Mouse (Mus musculus) lung, adult 18-20 months (tissue): Measurements from ENCODE around the gene Rfxank.

Experiments used
- DNase-seq, 2 experiments: peaks; one replicate each; pipeline ENCODE4 v3.0.0; 2022; ENCODE audit warnings: mixed read lengths in 2 of 2

Rfxank gene

DNA sequence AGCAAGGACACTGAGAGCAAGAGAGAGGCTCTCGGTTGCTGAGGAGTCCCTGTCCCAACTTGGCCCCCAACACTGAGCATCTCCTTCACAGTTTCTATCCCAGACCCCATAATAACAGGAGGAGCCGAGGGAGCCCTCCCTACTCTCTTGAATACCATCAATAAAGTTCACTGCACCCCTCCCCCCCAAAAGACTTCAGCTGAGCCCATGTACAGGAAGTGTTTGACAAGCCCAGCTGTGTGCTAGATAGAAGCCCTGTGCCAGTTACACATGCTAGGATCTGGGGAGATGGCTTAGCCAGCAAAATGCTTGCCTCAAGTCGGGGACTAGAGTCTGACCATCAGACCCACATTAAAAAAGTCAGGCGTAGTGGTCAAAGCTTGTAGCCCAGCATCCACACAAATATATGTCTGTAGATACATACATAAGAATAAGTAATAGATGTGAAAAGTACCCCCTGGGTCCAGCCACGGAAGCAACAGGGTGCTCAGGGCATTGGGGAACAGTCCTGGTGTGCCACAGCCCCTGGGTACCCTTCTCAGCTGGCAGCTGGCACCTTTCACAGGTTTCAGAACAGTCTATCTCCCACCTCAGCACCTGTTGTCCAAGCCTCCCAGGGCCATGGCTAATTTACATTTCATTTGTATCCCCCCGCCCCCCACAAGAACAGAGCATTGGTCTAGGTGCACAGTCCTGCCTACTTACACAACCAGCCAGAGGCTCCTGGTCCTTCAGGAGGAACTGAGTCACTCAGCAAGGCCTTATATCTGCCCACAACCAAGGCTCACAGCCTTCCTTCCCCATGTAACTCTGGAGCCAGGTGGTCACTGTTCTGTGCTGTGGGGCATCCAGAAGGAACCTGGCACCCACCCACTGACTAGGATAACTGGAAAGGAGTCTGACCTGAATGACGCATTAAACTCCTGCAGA lies 9.0 kb upstream of the Rfxank start:
- no peak for DNase-seq

DNA sequence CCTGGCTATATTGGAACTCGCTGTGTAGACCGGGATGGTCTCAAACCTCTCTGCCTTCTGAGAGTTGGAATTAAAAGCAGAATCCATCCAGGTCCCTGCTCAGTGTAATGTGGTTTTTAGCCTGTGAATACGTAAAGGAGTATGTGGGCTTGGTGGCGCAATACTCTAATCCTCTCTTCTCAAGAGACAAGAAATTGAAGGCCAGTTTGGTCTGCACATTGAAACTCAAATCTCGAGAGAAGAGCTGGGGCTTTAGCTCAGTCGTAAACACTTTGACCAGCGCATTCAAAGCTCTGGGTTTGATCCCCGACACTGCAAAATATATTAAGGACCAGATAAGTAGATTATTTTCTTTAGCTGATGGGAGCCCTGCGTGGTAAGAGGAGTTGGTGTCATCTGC lies 1.0 kb upstream of the Rfxank start:
- DNase-seq, result no peak

DNA sequence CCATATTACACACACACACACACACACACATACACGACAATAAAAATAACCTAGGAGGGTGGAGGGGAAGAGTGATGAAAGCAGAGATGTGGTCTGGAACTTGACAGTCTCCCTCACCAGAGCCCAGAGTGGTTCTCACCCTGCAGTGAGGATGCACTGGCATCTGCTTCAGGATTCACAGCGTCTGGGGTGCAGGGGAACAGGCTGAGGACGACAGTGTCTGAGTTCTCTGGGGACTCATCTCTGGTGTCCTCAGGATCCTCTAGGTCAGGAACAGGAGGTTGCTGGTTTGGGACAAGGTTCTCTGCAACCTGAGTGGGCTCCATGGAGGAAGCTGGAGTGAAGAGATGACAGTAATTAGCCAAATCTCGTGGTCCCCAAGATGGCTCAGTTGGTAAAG lies 1.1 kb downstream of the Rfxank start:
- no peak for DNase-seq

DNA sequence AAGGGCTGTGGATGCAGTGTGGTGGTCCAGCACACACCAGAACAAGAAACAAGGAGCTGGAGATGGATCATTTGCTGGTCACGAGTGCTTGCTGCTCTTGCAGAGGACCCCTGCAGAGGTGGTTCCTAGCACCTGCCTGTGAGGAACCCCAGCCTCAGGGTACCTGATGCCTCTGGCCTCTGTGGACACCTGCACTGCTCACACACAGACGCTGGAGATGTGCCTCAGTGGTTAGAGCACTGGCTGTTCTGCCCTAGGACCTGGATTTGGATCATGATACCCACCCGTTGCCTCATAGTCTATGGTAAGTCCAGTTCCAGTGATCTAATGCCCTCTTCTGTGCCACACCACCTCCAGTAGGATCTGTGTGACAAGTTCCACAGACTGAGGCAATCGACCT lies 2.4 kb downstream of the Rfxank start:
- no peak for DNase-seq

DNA sequence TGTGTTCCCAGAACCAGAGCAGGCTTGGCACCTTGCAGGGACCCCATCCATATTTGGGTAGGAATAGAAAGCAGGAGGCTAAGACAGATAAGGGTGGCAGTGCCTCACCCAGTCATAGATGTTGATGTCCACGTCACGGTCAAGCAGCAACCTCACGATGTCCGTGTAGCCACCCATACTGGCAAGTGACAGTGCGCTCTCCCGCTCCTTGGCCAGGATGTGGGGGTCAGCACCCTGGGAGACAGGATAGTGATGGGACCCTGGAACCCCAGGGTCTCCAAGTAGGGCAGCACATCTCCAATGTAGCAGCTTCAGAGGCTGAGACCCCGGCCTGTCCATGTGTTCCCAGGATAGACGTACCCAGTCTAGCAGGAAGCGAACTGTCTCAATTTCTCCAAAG lies 4.0 kb downstream of the Rfxank start:
- no peak for DNase-seq

DNA sequence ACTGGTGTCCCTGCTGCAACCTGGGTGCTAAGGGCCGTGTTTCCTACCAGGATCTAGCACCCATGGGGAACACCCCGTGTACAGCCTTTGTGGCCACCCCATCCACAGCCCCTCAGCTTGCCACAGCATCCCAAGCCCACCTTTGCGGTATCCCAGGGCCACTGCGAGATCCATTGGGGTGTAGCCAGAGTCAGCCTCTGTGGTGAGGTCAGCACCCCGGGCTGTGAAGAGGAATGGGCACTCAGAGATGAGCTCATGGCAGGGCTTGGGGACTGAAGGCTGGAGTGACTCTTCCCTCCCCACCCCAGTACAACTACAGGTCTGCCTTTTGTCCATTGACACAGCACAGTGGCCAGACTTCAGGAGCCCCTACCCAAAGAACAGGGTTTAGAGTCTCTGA lies 4.9 kb downstream of the Rfxank start:
- DNase-seq, result no peak

DNA sequence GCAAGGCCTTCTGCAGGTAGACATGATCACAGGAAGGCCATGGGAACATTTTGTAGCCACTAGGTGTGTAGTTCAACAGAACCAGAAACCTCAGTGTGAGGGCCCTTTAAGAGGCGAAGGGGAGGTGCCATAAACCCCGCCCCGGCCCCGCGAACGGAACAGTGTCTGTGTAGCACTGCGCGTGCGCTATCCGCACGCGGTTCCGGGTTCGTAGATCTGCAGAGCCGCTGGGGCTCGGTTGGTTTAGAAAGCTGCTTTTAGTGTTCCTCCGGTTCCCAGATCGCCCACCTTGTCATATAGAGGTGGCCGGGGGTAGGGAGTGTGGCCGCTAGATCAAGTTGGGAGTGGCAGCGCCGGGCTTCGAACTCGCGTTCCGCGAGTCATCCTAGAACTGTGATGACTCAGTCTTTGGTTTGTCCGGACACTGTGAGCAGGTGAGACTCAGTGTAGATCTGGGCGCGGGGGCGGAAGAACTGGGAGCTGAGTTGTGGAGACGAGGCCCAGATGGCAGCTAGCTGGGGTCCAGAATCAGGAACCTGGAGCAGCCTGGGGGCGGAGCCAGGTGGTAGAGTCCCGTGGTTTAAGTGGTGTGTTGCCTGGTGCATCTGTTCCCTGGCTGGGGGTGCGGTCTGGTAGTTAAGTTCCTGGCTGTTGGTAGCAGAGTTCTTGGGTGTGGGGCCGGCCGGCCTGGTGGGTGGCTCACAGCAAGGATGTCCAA lies 7.6 kb downstream of the Rfxank start, which contains the start of gene Nr2c2ap:
Gene Nr2c2ap (plus strand): TSS at position 168 of the 718 bp plus-strand sequence.
- DNase-seq, result peak; percentile 83 to 88

DNA sequence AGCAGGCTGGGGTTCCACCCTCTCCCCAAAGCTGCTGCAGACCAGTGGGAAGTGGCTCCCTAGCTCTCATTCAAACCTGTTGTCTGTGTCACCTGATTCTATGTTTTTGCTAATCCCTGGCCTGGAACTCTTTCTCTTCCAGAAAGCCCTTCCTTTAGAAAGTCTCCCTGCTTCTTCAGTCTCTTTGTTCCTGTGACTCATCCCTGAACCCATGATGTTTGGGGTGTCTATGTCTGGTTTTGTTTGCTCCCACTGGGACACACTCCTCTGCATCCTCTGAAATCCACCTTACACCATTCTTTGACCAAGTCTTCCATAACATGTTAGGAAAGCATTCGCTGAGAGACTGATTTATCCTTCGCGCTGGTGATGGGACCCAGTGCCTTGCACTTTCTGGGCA lies 8.9 kb downstream of the Rfxank start:
- no peak for DNase-seq

DNA sequence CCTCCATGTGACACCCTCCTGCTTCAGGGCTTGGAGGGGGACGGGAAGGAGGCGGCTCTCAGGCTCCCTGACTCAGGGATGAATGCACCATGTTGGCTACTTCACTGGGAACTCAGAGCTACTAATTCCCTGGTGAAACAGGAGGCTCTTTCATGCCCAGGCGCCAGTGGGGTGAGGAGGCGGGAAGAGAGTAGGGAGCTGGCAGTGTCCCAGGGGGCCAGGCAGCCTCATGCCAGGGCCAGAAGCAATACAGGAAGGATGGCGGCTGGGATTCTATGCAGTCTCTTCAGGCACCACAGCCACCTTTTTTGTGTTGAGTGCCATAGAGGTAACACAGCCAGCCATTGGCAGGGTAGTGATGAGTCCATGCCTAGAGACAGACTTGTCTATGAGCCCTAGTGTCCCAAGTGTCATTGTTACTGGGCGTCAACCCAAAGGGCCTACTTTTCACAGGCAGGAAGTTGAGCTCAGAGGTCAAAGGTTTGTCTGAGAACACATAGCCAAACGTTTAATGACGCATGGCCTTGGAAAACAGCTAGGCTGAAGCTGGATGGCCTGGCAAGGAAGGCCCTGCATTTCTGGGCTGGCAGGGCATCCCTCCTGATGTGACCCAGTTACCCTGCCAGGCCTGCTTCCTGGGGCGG lies 9.5 kb downstream of the Rfxank start:
- DNase-seq, result peak; percentile 15 to 28

DNA sequence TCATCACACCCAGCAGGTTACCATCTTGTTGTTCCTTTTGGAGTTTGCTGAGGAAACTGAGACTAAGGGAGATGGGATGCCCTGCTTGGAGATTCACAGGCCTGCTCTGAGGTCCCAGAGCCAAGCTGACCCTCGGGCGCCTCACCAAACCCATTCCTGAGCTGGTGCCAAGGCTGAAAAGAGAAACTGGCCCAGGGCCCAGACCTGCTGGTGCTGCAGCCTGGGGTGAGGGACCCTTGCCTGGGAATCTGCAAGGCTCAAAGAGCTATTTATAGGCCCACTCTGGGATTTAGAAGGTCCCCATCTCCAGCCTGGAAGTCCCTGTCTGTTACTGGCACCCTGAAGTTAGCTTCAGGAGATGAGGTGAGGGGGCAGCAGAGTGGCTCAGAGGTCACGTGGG lies 10.5 kb downstream of the Rfxank start:
- DNase-seq, result no peak

DNA sequence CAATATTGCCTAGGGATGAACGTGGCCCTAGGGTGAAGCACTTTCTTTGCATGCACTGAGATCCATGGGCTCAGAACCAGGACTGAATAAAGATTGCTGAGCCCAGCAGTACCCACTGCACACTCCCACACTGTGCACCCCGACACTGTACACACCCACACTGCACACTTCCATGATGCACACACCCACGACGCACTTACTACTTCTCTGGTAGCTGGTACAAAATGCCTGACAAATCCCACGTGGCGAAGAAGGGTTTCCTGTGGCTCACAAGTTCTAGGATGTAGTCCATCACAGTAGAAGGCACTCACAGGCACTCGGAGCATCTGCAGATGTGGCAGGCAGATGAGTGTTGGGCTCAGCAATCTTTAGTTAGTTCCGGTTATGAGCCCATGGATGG lies 14.0 kb downstream of the Rfxank start:
- DNase-seq, result no peak

DNA sequence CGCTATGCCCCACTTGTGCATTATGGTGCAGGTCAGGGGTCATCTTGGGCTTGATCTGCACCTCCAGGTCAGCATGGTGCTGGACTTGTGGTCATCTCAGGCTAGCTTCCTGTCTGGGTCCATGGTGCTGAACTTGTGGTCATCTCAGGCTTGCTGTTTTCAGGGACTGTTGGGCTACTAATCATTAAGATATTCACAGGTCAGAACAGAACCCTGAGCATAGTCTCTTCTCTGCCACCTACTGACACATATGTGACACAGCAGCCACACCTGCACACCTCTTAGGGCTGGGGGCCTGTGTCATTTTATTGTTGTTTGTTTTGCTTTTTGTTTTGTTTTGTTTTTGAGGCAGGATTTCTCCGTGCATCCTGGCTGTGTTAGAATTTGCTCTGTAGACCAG lies 16.1 kb downstream of the Rfxank start:
- DNase-seq, result no peak

DNA sequence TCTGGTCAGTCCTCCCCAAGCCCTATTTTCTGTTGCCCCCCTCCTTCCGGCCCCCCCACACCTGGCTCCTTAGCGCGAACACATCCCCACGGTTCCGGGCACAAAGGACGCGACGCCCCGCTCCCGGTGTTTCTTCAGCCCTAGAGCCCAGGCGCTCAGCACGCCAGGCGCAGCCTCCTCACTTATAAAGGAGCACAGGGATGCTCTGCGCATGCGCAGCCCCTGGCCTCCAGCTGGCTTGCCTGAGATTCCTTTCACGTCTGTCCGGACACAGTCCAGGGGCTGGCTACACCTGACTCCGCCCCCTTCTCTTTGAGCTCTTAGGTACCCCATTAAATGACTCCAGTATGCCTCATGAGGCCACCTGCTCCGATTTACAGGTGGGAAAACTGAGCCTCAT lies 18.3 kb downstream of the Rfxank start, which contains the start of gene Ncan:
Gene Ncan (minus strand): TSS at position 207 of the 400 bp plus-strand sequence.
- DNase-seq, result peak; percentile 31 to 39

DNA sequence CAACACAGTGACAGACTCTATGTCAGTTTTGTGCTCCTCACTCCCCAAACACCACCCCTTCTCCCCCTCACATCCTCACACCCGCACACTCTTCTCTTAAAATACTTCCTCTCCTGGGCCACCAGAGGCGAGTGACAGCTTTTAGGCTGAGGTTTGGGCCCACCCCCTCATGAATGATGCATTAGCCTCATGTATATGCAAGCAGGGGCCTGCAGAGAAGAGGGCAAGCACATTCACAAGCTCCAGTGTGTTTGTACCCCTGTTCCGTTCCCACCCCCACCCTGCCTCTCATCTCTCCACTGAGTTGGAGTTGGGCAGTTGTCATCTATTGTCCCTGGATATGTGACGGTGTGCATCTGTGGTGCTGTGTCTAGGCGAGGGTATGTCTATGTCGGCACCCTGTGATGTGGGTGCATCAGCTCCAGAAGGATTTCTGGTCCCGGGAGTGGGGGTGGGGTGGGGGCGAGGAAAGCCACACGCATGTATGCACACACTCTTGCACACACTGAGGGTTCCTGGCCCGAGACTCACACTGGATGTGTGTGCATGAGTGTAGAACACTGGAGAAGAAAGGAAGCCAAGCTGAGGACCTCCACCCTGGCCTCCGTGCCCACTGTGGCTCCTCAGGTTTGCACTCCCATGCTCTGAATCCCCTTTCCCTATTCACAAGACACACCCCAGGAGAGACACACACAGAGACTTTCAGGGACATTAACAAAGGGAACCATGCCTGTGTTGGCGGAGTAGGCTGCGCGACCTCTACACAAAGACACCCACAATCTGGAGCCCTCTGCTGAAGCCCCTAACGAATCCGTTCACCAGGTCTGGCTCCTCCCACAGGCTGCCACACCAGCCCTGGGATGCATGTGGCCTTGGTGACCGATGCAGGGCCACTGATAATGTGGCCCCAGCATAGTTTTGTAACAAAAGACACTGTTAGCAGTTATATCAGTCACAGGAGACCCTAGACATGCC lies 19.9 kb downstream of the Rfxank start:
- no peak for DNase-seq

DNA sequence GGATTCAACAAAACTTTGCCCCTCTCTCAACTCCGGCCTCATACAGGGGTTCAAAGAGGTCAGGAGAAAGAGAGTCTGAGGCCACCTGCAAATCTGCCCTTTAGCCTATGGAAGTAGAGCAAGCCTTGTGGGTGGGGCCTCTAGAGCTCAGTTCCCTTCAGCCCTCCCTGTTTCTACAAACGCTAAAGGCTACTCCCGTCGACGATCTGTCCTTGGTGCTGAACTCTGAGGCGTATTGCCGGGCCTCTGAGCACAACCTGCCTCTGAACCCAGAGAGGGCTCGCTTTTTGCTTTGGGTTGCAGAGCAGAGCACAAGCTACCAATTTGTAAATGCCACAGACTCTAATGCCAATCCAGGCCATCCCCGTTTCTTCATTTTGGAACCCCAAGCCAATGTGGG lies 21.3 kb downstream of the Rfxank start:
- DNase-seq, result no peak

DNA sequence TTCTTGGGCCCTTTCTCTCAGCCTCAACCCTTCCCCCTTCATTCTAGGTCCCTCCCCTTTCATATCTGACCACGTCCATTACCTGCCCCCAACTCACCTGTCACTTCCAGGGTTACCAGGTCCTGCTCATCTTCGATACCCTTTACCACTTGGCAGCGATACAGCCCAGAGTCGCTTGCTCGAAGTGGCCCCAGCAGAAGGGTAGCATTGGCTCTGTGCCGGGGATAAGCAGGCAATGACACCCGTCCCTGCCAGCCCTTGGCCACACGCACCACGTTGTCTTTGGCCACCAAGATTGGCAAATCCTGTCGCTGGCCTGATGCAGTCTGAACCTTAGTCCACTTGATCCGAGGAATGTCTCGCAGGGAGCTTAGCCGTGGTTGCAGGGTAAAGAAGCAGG lies 24.1 kb downstream of the Rfxank start:
- no peak for DNase-seq

DNA sequence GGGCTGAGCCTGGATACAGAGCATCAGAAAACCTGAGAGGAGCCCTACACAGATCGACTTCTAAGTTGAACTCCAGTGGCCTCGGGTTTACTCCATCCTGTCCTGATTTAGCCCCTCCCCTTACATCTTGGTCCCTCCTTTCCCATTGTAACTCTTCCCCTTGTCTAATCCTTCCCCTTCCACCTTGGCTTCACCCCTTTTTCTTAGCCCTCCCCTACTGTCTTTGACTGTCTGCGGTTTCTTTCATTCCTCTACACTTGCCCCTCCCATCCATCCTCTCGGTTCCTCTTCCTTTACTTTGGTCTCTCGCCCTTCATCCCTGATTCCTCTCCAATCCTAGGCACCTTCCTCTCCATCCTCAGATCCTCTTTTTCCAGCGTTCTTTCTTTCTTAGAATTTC lies 24.5 kb downstream of the Rfxank start:
- DNase-seq, result no peak

DNA sequence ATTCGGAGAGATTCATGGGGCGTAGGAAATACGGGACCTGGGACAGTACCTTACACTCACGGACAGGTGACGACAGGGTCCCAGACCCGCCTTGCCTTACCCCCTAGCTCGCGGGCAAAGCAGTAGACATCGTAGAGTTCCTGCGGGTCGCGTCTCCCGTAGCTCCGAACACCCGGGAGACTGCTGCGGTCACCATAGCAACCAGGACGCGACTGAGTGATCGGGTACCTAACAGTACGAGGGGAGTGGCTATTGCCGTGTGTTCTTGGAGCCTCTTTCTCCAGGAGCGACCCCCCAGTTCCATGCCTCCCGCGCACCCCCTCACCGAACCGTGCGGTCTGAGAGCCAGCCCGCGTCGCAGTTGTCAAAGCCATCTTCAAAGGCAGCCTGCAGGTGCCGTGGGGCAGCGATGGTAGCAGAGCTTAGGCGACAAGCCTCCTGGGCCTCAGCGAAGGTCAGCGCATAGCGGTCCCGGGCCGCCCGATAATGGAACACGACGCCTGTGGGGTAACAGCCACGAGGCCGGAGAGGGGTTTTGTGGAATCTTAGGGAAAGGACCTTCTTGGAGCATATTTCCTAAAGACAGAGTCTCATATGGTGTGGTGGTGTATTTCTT lies 26.4 kb downstream of the Rfxank start:
- no peak for DNase-seq

DNA sequence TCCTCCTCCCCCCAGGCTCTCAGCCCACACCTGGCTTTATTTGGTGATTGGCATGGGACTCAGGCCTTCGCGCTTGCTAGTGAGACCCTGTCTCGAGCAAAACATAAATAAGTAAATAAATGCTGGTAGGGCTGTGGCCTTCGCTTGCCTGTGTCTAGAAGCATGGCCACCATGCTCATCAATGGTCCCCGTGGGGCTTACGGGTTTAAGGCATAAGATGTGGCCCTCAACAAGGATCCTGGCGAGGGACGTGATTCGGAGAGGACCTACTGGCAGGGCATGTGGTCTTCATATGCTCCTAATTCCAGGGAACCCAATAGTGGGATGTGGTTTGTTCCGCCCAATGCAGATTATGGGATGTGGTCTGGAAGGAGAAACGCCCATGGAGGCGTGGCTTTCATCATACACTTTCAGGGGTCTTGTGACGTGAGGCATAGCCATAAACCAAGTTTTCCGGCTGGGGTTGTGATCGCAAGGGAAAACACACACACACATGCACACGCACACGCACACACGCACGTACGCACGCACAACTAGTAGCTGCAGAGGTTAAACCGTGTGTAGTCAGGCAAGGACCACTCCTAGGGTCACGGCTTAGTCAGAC lies 27.7 kb downstream of the Rfxank start:
- DNase-seq, result no peak

DNA sequence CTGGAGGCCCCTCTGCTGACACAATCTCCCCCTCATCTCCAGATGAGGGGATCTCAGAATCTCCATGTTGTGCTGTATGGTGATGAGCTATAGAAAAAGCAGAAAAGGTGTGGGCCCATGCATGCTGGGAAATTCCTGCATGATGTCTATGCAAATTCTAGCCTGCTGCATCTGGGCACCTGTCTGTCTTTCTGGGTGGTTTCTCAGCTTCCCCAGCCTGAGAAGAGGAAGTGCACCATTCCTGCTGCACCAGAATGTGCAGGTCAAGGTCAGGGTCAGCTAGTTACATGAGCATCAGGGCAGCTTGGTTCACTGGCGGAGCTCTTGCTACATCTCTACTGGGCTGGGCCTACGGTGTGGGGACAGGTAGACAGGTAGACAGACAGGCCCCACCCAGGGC lies 28.5 kb downstream of the Rfxank start:
- no peak for DNase-seq

DNA sequence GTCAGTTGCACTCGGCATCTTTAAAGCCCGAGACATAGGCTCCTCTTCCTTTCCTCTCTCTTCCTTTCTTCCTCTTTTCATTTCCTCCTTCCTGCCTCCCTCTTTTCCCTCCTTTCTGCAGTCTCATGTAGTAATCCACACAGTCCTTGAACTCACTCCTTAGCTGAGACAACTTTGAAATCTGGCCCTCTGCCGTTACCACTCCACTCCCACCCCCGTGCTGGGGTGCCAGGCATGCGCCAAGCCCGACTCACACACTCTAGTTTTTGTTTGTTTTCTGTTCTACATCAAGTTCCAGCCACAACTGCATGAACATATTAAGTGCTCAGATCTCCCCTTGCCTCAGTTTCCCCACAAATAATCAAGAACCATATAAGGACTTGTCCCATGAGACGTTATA lies 34.0 kb downstream of the Rfxank start:
- DNase-seq, result no peak
